13 mouse cellular contexts compared by ENCODE assay signal in the genomic region with DNA sequence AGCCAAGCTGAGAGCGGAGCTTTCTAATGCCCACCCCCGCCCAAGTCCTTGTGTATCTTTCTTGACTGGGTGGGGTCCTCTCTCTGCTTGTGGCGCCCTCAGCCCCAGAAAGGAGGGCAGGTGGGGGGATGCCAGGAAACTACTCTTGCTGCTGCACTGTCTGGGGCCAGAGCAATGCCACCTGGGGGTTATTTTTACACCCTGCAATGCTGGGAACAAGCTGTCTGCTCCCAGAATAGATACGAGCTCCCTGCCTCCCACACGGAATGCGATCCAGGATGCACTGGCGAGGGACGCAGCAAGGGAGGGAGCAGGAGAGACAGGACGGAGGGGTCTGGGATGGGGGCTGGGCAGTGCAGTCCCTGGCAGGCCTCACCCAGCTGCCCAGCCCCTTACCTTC. TPM values are rescaled to one million over a fixed set of nuclear protein-coding genes. Genes with fewer than 3 reads are reported as not detected.
DNase-seq lines count a peak whose midpoint lies in the region; ATAC-seq and TF ChIP-seq lines count a peak whose summit lies in the region.
"Had no signal": no experiment of that assay in that cellular context is flagged by ENCODE, and none has a peak within 500 bp of the region (broad histone marks: within the 10 kb centered on the region; RNA-seq: fewer than 3 reads in every experiment).

No protein-coding gene starts in this region.

- no peaks in the 10 kb centered on the region for H3K9me3 ChIP-seq in hindbrain, embryonic 14.5 days (ENCODE audit: control insufficient read depth, low read length)

- H3K4me1 ChIP-seq in hindbrain, embryonic 14.5 days (replicated peaks; ENCODE audit: control insufficient read depth, insufficient read depth, low read length), result peaks cover 10% of the 10 kb centered on the region

- intact Hi-C loops in gastrocnemius, adult 2 months (cut with DNase I), result no loop called here

- no peak overlapping the region for H3K4me2 ChIP-seq in hindbrain, embryonic 14.5 days (replicated peaks)

- H3K27me3 ChIP-seq in hindbrain, embryonic 14.5 days (ENCODE audit: control insufficient read depth, insufficient read depth, low read length), result no peaks in the 10 kb centered on the region
- H3K27me3 ChIP-seq: CH12.LX had no signal

- peak; percentile 84 for DNase-seq in gastrocnemius, adult 2 months
- no peak for DNase-seq in gastrocnemius, postnatal 10 days
- DNase-seq in gastrocnemius, adult 8-10 months (ENCODE audit: low spot score in 2 of 2), result peak; percentile 50 to 61
- DNase-seq in layer of hippocampus, adult 18-20 months (ENCODE audit: low spot score in 2 of 2), result peak; percentile 62 to 83
- DNase-seq in right cerebral cortex, postnatal 14 days, result peak; percentile 65
- DNase-seq in lung, adult 18-20 months, result no peak
- no peak for DNase-seq in hindbrain, embryonic 14.5 days (ENCODE audit: low spot score)
- no peak for DNase-seq in thymus, adult 18-20 months
- DNase-seq: adrenal gland, postnatal 10 days; embryo, embryonic 11 days had no signal

- WGBS in hindbrain, embryonic 14.5 days, result 84% methylated on average over 9 of the region's 9 CpGs

- H3K27ac ChIP-seq in gastrocnemius, adult 2 months, result peak overlapping the region; percentile 96
- H3K27ac ChIP-seq in hindbrain, embryonic 14.5 days, result no peak overlapping the region

- TF ChIP-seq CTCF in gastrocnemius, adult 2 months (IDR thresholded peaks at IDR 0.05), result peak; percentile 40

- H3K4me3 ChIP-seq in gastrocnemius, adult 2 months, result peak overlapping the region; percentile 86
- H3K4me3 ChIP-seq in hindbrain, embryonic 14.5 days (replicated peaks; ENCODE audit: low read length), result no peak overlapping the region

- ATAC-seq in hindbrain, embryonic 14.5 days (ENCODE audit: low FRiP score), result no peak
- ATAC-seq: lung, postnatal 0 days had no signal

- H3K9ac ChIP-seq in hindbrain, embryonic 14.5 days, result no peak overlapping the region

- peaks cover 59% of the 10 kb centered on the region for H3K36me3 ChIP-seq in hindbrain, embryonic 14.5 days (replicated peaks; ENCODE audit: control insufficient read depth, insufficient read depth)

RNA-seq across cellular contexts. Expression of gene Mcrs1, which starts 2.8 kb away (rescaled TPM):
- total RNA-seq in gastrocnemius, adult 2 months (2021), result 10 to 100 TPM; 25.6 to 33.7 TPM
- total RNA-seq in gastrocnemius, postnatal 10 days (2021), result 10 to 100 TPM; 41.0 to 44.7 TPM
- 10 to 100 TPM; 18.8 to 34.0 (median 26.1) TPM for total RNA-seq in gastrocnemius, adult 8-10 months (2022)
- total RNA-seq in layer of hippocampus, adult 18-20 months (2021), result 10 to 100 TPM; 77.2 to 78.3 TPM
- 200 and 205 TPM in 2 replicates for polyA plus RNA-seq in hindbrain, embryonic 14.5 days (2014; fragmentation: Nextera tagmentation; extraction: Ambion mirVana)

RNA-seq across cellular contexts. Expression of gene Kcnh3, which starts 24.3 kb away (rescaled TPM):
- total RNA-seq in gastrocnemius, adult 2 months (2021), result not detected
- total RNA-seq in gastrocnemius, postnatal 10 days (2021), result under 1 TPM; 0.12 to 0.68 TPM
- total RNA-seq in gastrocnemius, adult 8-10 months (2022), result not detected
- 10 to 100 TPM; 91.0 to 91.6 TPM for total RNA-seq in layer of hippocampus, adult 18-20 months (2021)
- 0.81 and 0.96 TPM in 2 replicates for polyA plus RNA-seq in hindbrain, embryonic 14.5 days (2014; fragmentation: Nextera tagmentation; extraction: Ambion mirVana)
- total RNA-seq: CH12.LX had no signal

RNA-seq across cellular contexts. Expression of gene Prpf40b, which starts 45.9 kb away (rescaled TPM):
- total RNA-seq in gastrocnemius, adult 2 months (2021), result 10 to 100 TPM; 24.8 to 27.0 TPM
- 10 to 100 TPM; 23.3 to 28.8 TPM for total RNA-seq in gastrocnemius, postnatal 10 days (2021)
- total RNA-seq in gastrocnemius, adult 8-10 months (2022), result 10 to 100 TPM; 22.5 to 28.5 (median 25.7) TPM
- 10 to 100 TPM; 93.2 to 93.7 TPM for total RNA-seq in layer of hippocampus, adult 18-20 months (2021)
- polyA plus RNA-seq in hindbrain, embryonic 14.5 days (2014; fragmentation: Nextera tagmentation; extraction: Ambion mirVana), result 84.7 and 89.6 TPM in 2 replicates

RNA-seq across cellular contexts. Expression of gene Fam186b, which starts 46.7 kb away (rescaled TPM):
- not detected for total RNA-seq in gastrocnemius, adult 2 months (2021)
- total RNA-seq in gastrocnemius, postnatal 10 days (2021), result not detected
- not detected for total RNA-seq in gastrocnemius, adult 8-10 months (2022)
- 1 to 10 TPM; 1.6 to 2.2 TPM for total RNA-seq in layer of hippocampus, adult 18-20 months (2021)
- polyA plus RNA-seq in hindbrain, embryonic 14.5 days (2014; fragmentation: Nextera tagmentation; extraction: Ambion mirVana), result 0.39 and 0.81 TPM in 2 replicates
- polyA plus RNA-seq: large intestine, adult 2 months; lung, postnatal 0 days had no signal

Comparison
In these comparisons a context has a peak if more than half of its experiments do, and no peak if none do; other contexts are left out.
1. DNase-seq: peak in gastrocnemius, adult 2 months (single experiment), gastrocnemius, adult 8-10 months (2 of 2), layer of hippocampus, adult 18-20 months (2 of 2) and right cerebral cortex, postnatal 14 days (single experiment); none in gastrocnemius, postnatal 10 days (single experiment), lung, adult 18-20 months (0 of 2), hindbrain, embryonic 14.5 days (single experiment) and thymus, adult 18-20 months (0 of 2).
2. RNA of gene Kcnh3, which starts 24.3 kb away (total RNA-seq): 91.0 to 91.6 TPM in layer of hippocampus, adult 18-20 months; 0.12 to 0.68 TPM in gastrocnemius, postnatal 10 days, not detected in gastrocnemius, adult 8-10 months and not detected in gastrocnemius, adult 2 months; every median in the first group is over 10 times any median in the second.